Mouse (Mus musculus) forebrain, postnatal 0 days (tissue): ENCODE measurements at regions not wholly inside any gene's neighbourhood (a gene's known extent, or its start where the extent isn't known, plus 50 kb on each side); places are given as distances from the start of the nearest gene placed in this dataset.
A peak's percentile ranks its signal among the peaks of the same experiment; 100 is the strongest.

Source experiments
- ATAC-seq: fragments of 200-750 bp; cut with Nextera tagmentation; 2 replicates; pipeline ENCODE4 v1.8.0; 2017; ENCODE audit warnings: mild to moderate bottlenecking, moderate library complexity
- DNase-seq: peaks from one replicate; pipeline ENCODE4 v3.0.0-alpha.2; 2015
- H3K27ac ChIP-seq: fragments of 300-500 bp; sonication (generic); 2 replicates; pipeline ENCODE4 v1.5.1; 2014; ENCODE audit warnings: low read depth, mild to moderate bottlenecking, antibody characterized with exemption, low read length, moderate library complexity, mixed read lengths
- H3K27me3 ChIP-seq: fragments of 300-500 bp; sonication (generic); 2 replicates; pipeline ENCODE4 v1.6.1; 2014; ENCODE audit warnings: mild to moderate bottlenecking, low read length, mixed read lengths; ENCODE audit not compliant: insufficient read depth
- H3K36me3 ChIP-seq: fragments of 300-500 bp; sonication (generic); 2 replicates; pipeline ENCODE4 v1.6.1; 2014; ENCODE audit warnings: mild to moderate bottlenecking, moderate library complexity; ENCODE audit not compliant: insufficient read depth
- H3K4me1 ChIP-seq: fragments of 300-500 bp; sonication (generic); 2 replicates; pipeline ENCODE4 v1.6.1; 2014; ENCODE audit warnings: antibody characterized with exemption; ENCODE audit not compliant: insufficient read depth
- H3K4me2 ChIP-seq: fragments of 300-500 bp; sonication (generic); 2 replicates; pipeline ENCODE4 v1.6.1; 2014; ENCODE audit warnings: low read depth, mild to moderate bottlenecking, moderate library complexity
- H3K4me3 ChIP-seq: fragments of 300-500 bp; sonication (generic); 2 replicates; pipeline ENCODE4 v1.5.1; 2014; ENCODE audit warnings: low read depth, low read length, mixed read lengths
- H3K9ac ChIP-seq: fragments of 300-500 bp; sonication (generic); 2 replicates; pipeline ENCODE4 v1.6.1; 2014; ENCODE audit warnings: mild to moderate bottlenecking
- H3K9me3 ChIP-seq: fragments of 300-500 bp; sonication (generic); 2 replicates; pipeline ENCODE4 v1.6.1; 2016; ENCODE audit warnings: low read length
- CTCF ChIP-seq: sonication (generic); IDR thresholded peaks from 2 replicates; pipeline ENCODE4 v1.5.1; 2016; ENCODE audit warnings: antibody characterized with exemption, control low read depth, low read depth
- WGBS: fragments of 180-500 bp; shearing (Covaris S2); extraction: QIAGEN DNeasy Blood & Tissue Kit; methylation state at CpG from one replicate; pipeline ENCODE4 v1.1.7; 2014; 5-methylcytosine and 5-hydroxymethylcytosine counted together

DNA sequence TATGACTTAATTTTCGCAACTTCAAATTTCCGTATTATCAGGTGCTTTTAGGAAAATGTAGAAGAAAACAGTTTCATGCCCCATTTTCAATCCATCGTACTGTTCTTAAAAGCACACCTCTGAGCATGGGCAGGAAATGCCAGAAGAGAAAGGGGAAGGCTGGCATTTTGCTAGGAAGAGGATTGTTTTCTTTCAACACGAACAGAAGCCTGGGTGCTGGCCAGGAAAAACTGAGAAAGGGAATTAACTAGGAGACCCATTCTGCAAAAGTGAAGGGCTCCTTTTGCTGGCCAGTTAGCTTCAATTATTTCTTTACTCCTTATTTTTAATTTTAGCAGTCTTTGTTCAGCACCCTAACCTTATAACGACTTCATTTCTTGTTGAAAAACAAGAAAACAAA is 264.0 kb downstream of the Btg1 start:
- no peaks in the 10 kb centered on the region for H3K9me3 ChIP-seq
- H3K4me1 ChIP-seq = peaks cover 5% of the 10 kb centered on the region; the same call in 1 of the 2 replicates
- H3K4me2 ChIP-seq = no peak overlapping the region
- H3K27ac ChIP-seq = no peak overlapping the region
- no peaks in the 10 kb centered on the region for H3K27me3 ChIP-seq
- TF ChIP-seq CTCF = no peak
- 39% methylated on average over 5 of the region's 5 CpGs for WGBS
- H3K9ac ChIP-seq = no peak overlapping the region
- ATAC-seq = no peak
- no peak overlapping the region for H3K4me3 ChIP-seq
- DNase-seq = peak; percentile 44
- H3K36me3 ChIP-seq = no peaks in the 10 kb centered on the region

DNA sequence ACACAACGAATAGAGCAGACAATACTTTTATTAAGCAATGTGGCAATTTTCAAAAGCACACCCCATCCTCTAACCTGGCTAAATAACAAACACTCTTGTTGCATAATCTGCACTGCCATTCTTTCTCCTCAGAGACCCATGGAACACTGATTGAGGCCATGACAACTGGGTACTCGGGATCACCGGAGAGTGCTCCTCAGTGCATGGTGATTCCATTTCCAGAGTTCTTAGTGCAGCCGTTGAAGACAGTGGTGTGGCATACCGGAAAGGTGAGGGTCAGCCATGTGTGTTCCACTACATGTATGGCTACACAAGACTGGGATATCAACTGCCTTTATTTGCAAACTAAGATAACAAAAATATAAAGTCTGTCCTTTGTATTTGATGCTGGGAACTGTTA is 264.4 kb downstream of the Btg1 start:
- Histone ChIP-seq H3K9me3 (no peaks in the 10 kb centered on the region), H3K27me3 (no peaks in the 10 kb centered on the region), H3K4me1 (peaks cover 5% of the 10 kb centered on the region; the same call in 1 of the 2 replicates), H3K9ac (no peak overlapping the region), H3K27ac (no peak overlapping the region), H3K4me3 (no peak overlapping the region), H3K4me2 (no peak overlapping the region), H3K36me3 (no peaks in the 10 kb centered on the region)
- ATAC-seq (no peak), DNase-seq (no peak)
- WGBS = 47% methylated on average over 5 of the region's 5 CpGs
- no peak for TF ChIP-seq CTCF

DNA sequence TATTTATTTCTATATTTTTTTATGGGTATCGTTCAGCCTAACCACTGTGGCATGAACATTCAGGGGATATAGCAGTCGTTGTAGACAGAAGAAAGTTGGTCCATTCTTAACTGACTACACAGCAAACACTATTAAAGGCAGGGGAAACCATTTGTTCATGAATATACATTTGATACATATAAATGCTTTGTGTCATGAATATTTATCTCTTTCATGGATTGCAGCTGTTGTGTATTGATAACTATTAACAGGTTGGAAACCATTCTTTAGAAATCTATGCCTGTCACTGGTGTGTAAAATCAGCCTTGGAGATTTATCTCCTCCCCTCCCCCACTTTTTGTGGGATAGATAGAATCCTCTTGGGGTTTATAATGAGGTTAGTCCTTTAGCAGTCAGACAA is 264.9 kb downstream of the Btg1 start:
- TF ChIP-seq CTCF = no peak
- ATAC-seq (no peak), DNase-seq (peak; percentile 6)
- Histone ChIP-seq H3K9ac (no peak overlapping the region), H3K27me3 (no peaks in the 10 kb centered on the region), H3K36me3 (no peaks in the 10 kb centered on the region), H3K4me2 (no peak overlapping the region), H3K4me3 (no peak overlapping the region), H3K27ac (no peak overlapping the region), H3K4me1 (peaks cover 5% of the 10 kb centered on the region; the same call in 1 of the 2 replicates), H3K9me3 (no peaks in the 10 kb centered on the region)
- WGBS = 34% methylated on average over 2 of the region's 2 CpGs

DNA sequence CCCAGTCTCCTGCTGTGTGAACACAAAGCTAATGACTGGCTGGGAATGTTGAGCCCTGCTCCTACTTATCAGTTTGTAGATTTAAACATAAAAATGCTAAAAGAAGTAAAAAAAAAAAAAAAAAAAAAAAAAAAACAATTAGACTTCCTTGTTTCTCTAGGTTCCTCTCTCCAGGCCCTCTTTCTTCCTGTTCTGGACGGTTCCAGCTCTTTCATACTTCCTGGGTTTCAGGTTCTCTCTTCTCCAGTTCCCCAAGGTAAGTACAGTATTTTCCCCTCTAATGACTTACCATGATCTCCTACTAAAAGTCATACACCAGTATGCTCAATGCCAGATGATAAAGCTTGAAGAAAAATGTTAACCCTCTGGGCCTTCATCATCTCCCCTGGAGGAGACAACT is 284.3 kb downstream of the Btg1 start:
- no peak overlapping the region for H3K4me3 ChIP-seq
- H3K9me3 ChIP-seq = no peaks in the 10 kb centered on the region
- TF ChIP-seq CTCF = no peak
- H3K4me2 ChIP-seq = no peak overlapping the region
- 86% methylated on average over 1 of the region's 1 CpGs for WGBS
- H3K4me1 ChIP-seq = no peaks in the 10 kb centered on the region
- no peak for ATAC-seq
- H3K27ac ChIP-seq = no peak overlapping the region
- no peak overlapping the region for H3K9ac ChIP-seq
- no peaks in the 10 kb centered on the region for H3K36me3 ChIP-seq
- DNase-seq = no peak
- H3K27me3 ChIP-seq = no peaks in the 10 kb centered on the region

DNA sequence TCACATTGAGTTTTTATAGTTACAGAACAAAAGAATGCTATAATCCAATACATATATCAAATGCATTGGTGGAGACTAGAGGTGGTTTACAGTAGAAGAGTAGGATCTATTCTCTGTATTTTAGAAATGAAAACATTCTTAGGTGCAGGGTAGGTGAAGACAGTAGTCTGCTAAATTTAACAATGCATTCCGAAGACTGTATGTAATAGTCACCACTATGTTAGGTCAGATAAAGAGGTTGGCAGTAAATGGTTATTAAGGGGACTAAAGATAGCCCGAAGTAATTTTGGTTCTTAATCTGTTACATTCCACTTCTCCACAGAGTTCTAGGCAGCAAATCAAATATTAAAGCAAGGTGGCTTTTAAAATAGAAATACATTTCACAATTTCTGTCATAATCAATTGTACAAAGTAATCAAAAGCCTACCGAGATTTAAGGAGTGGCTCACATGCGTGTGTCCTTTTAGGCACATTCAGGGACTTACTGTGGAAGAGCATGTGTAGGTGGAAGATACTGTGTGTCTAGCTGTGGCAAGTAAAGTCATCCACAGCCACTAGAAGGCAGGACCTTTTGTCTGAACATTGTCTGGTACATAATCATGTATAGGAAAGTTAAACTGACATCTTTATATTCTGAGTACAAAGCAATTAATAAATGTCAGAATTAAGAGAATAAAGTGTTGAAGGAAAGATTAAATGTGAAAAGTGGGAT is 288.4 kb downstream of the Btg1 start:
- Histone ChIP-seq H3K27me3 (no peaks in the 10 kb centered on the region), H3K27ac (no peak overlapping the region), H3K4me3 (no peak overlapping the region), H3K36me3 (no peaks in the 10 kb centered on the region), H3K9ac (no peak overlapping the region), H3K4me2 (no peak overlapping the region), H3K9me3 (no peaks in the 10 kb centered on the region), H3K4me1 (no peaks in the 10 kb centered on the region)
- ATAC-seq = no peak
- 90% methylated on average over 4 of the region's 4 CpGs for WGBS
- no peak for TF ChIP-seq CTCF
- DNase-seq = no peak

DNA sequence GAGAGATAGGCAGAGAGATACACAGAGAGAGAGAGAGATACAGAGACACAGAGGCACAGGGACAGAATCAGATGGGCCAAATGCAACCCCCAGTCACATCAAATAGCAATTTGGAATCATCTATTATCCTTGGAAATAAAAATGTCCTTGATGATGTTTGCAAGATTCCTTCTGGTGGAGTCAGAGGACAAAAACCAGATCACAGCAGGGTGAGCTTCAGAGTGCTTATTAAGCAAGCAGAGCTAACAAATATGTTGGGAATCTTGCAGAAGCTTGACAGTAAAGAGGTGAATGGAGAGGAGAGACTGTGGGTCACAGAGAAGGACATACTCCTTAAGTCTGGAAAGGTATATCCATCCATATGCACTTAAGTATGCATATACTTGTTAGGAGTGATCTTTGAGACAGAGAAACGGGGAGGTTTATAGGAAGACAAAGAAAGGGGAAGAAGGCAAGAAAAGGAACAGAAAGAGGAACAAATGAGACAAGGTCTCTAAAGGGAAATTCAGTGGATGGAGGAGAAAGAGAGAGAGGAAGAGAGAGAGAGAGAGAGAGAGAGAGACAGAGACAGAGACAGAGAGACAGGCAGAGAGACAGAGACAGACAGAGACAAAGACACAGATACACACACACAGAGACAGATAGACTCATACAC is 293.0 kb downstream of the Btg1 start:
- WGBS = 63% methylated on average over 1 of the region's 1 CpGs
- Histone ChIP-seq H3K9ac (no peak overlapping the region), H3K27ac (no peak overlapping the region), H3K36me3 (no peaks in the 10 kb centered on the region), H3K4me1 (no peaks in the 10 kb centered on the region), H3K4me2 (no peak overlapping the region), H3K4me3 (no peak overlapping the region), H3K9me3 (0 out of 2 replicates have a peak, but pooled peaks cover 8% of the 10 kb centered on the region), H3K27me3 (no peaks in the 10 kb centered on the region)
- no peak for TF ChIP-seq CTCF
- ATAC-seq = no peak
- no peak for DNase-seq

DNA sequence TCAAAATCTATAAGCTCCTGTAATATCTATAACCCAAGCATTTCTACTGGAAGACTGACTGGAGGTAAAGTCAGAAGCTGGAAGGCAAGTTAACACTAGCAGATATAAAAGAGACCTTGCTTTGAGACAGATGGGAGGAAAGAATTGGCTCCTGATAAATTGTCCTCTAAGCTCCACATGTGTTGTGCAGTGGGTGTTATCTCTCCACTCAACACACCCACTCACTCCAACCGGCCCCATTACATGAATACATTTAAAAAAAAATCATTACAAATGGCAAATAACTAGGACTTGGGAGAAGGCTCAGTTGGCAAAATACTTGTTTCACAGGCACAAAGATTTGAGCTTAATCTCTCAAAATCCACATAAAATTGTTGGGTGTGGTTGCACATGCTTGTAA is 304.4 kb downstream of the Btg1 start:
- H3K4me1 ChIP-seq = no peaks in the 10 kb centered on the region
- H3K4me2 ChIP-seq = no peak overlapping the region
- H3K9me3 ChIP-seq = peaks cover 5% of the 10 kb centered on the region; the same call in 1 of the 2 replicates
- TF ChIP-seq CTCF = no peak
- ATAC-seq (no peak), DNase-seq (no peak)
- H3K4me3 ChIP-seq = no peak overlapping the region
- H3K9ac ChIP-seq = no peak overlapping the region
- WGBS = 73% methylated on average over 1 of the region's 1 CpGs
- H3K27me3 ChIP-seq = no peaks in the 10 kb centered on the region
- H3K27ac ChIP-seq = no peak overlapping the region
- no peaks in the 10 kb centered on the region for H3K36me3 ChIP-seq
